Mouse (Mus musculus): ENCODE results near the gene Zfx.

Zfx gene

GRCm38 (mm10) chrX:94058748-94059147 is 64.8 kb downstream of the Zfx start:
- DNase-seq: no peak

DNA sequence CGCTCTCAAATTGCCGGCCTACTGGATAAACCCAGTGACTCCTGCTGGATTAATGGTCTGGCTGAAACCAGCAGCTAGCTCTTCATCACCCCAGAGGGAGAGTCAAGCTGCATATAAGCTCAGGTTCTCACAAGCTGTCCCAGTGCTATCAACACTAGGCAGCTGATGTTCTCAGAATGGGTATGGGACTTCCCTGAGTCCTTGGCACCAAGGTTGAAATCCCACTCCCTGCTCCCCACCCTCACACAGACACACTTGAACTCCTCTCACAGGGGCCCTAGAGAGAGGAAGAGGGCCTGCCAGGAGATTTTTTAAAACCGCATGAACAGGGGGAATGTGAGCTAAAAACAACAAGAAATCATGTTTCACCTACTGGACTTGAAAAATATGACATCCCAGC is 74.5 kb downstream of the Zfx start:
- DNase-seq: no peak

DNA sequence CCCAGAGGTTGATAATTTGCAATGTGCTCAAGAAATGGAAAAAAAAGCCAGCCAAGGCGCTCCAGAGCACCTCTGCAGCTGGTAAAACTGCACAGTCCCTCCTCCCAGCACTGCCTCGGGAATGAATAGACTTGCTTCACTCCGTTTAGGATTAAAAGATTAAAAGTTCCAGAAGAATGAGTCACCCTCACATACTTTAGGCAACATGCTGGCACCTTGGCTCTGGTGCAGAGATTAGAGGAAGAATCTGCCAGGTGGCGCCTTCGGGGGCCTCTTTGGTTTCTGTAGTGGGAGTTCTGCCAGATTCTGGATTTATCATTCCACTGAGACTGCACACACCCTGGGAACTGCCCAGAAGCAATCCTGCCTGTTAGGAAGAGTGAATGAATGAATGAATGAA is 75.5 kb downstream of the Zfx start:
- peak; percentile 8 for DNase-seq

DNA sequence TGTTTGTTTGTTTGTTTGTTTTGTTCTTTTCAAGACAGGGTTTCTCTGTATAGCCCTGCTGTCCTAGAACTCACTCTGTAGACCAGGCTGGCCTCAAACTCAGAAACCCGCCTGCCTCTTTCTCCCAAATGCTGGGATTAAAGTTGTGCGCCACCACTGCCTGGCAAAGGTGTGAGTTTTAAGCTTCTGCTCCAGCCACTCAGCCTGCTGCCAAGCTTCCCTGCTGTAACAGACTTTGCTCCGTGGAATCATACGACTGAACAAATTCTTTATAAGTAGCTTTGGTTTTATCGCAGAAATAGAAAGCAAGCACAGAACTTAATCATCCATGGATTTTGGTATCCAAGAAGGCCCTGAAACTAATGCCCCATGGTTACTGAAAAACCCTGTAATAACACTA is 76.1 kb downstream of the Zfx start:
- DNase-seq: peak; percentile 33

DNA sequence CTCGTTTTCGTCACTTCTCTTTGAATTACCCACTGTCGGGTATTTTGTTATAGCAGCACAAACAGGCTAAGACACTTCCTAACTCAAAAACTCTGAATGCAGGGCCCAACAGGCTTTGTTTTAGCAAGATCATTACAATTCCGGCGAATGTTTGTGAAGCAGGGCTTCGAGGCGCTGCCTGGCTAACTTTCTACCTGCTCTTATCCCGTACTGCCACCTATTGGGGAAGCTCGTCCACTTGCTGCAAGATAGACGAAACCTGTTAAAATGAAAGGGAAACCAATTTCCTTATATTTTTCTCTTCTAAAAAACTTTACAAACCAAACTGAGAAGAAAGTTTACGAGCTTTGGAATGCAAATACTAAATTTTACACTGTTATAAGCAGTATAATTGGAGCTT is 90.6 kb downstream of the Zfx start:
- DNase-seq: peak; percentile 50

GRCm38 (mm10) chrX:94030081-94030480 is 93.4 kb downstream of the Zfx start:
- DNase-seq: no peak
